Mouse (Mus musculus) lung, postnatal 0 days (tissue): ENCODE data around the gene Myo5a. TPM values are rescaled to one million over a fixed set of nuclear protein-coding genes. Genes with fewer than 3 reads are reported as not detected.
A peak's percentile ranks its signal among the peaks of the same experiment; 100 is the strongest.

Source experiments
- ATAC-seq: fragments of 200-750 bp; cut with Nextera tagmentation; 2 replicates; pipeline ENCODE4 v1.8.0; 2017; ENCODE audit warnings: moderate library complexity
- DNase-seq: peaks from one replicate; pipeline ENCODE4 v3.0.0-alpha.2; 2016; ENCODE audit warnings: low spot score
- H3K27ac ChIP-seq: fragments of 300-500 bp; sonication (generic); 2 replicates; pipeline ENCODE4 v1.5.1; 2014; ENCODE audit warnings: antibody characterized with exemption, mild to moderate bottlenecking, low read length, mixed read lengths
- H3K27me3 ChIP-seq: fragments of 300-500 bp; sonication (generic); replicated peaks from 2 replicates; pipeline ENCODE4 v1.6.1; 2014; ENCODE audit warnings: low read length, mixed read lengths; ENCODE audit not compliant: insufficient read depth
- H3K36me3 ChIP-seq: fragments of 300-500 bp; sonication (generic); 2 replicates; pipeline ENCODE4 v1.6.1; 2014; ENCODE audit warnings: low read length, mixed read lengths; ENCODE audit not compliant: insufficient read depth
- H3K4me1 ChIP-seq: fragments of 300-500 bp; sonication (generic); 2 replicates; pipeline ENCODE4 v1.6.1; 2014; ENCODE audit warnings: antibody characterized with exemption, low read depth, low read length, mixed read lengths; ENCODE audit not compliant: insufficient read depth
- H3K4me2 ChIP-seq: fragments of 300-500 bp; sonication (generic); replicated peaks from 2 replicates; pipeline ENCODE4 v1.6.1; 2014; ENCODE audit warnings: low read depth, mild to moderate bottlenecking, low read length, moderate library complexity, mixed read lengths
- H3K4me3 ChIP-seq: fragments of 300-500 bp; sonication (generic); 2 replicates; pipeline ENCODE4 v1.5.1; 2014; ENCODE audit warnings: low read depth, low read length
- H3K9ac ChIP-seq: fragments of 300-500 bp; sonication (generic); replicated peaks from 2 replicates; pipeline ENCODE4 v1.6.1; 2014; ENCODE audit warnings: low read depth, mild to moderate bottlenecking
- H3K9me3 ChIP-seq: fragments of 300-500 bp; sonication (generic); 2 replicates; pipeline ENCODE4 v1.6.1; 2016; ENCODE audit warnings: low read length, mixed read lengths
- CTCF ChIP-seq: IDR thresholded peaks from 2 replicates; pipeline ENCODE4 v1.5.1; 2016; ENCODE audit warnings: antibody characterized with exemption, mild to moderate bottlenecking
- EP300 ChIP-seq: IDR thresholded peaks from 2 replicates; pipeline ENCODE4 v1.6.1; 2016; ENCODE audit warnings: antibody characterized with exemption, mild to moderate bottlenecking, control low read depth
- WGBS: fragments of 180-500 bp; shearing (Covaris S2); extraction: QIAGEN DNeasy Blood & Tissue Kit; methylation state at CpG from one replicate; pipeline ENCODE4 v1.1.7; 2014; 5-methylcytosine and 5-hydroxymethylcytosine counted together
- polyA plus RNA-seq: library from polyadenylated mRNA; unstranded; fragments of >200 nt; fragmentation: Nextera tagmentation; extraction: Ambion mirVana; gene quantifications from 2 replicates; pipeline ENCODE4 v1.2.1, GENCODE M21; 2015

The Myo5a gene
- polyA plus RNA-seq = 3.2 and 3.6 TPM in 2 replicates

DNA sequence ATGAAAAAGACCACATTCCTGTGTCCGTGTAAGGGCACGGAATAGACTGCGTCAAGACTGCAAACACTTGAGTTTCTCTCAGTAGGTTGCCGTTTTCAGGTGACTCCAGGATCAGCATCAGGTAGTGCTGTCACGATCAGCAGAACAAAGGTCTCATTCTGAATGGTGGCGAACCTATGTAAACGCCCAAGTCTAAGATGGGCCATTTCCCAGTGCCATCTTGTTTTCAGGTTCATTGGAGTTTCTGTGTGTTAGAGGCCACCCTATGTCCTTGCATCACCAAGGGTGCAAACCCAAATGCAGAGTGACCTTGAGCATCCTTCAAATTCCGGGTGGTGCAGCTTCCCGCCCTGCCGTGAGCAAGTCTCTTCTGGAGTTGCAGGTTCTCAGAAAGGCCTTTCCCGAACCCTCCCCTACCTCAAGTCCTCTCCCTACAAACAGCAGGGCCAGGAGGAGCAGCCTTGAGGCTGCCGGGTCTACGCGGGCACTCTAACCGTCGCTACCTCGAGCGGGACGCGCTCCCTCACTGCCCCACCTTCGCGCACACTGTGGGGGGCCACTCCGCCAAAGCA lies at the start of gene Myo5a:
Gene Myo5a, plus strand, starts transcription at position 559 of the 572 bp plus-strand sequence.
- Histone ChIP-seq H3K36me3 (no peaks in the 10 kb centered on the region), H3K9me3 (no peaks in the 10 kb centered on the region), H3K4me1 (peaks cover 4% of the 10 kb centered on the region; the same call in 1 of the 2 replicates), H3K4me3 (peak within 1 kb of the TSS; percentile 72), H3K9ac (peak within 1 kb of the TSS; percentile 41), H3K27ac (peak within 1 kb of the TSS; percentile 20; the same call in 1 of the 2 replicates), H3K4me2 (peak within 1 kb of the TSS; percentile 97), H3K27me3 (no peaks in the 10 kb centered on the region)
- TF ChIP-seq CTCF = no peak
- TF ChIP-seq EP300 = no peak
- ATAC-seq (no peak), DNase-seq (no peak)
- WGBS = 16% methylated on average over 23 of the region's 23 CpGs

DNA sequence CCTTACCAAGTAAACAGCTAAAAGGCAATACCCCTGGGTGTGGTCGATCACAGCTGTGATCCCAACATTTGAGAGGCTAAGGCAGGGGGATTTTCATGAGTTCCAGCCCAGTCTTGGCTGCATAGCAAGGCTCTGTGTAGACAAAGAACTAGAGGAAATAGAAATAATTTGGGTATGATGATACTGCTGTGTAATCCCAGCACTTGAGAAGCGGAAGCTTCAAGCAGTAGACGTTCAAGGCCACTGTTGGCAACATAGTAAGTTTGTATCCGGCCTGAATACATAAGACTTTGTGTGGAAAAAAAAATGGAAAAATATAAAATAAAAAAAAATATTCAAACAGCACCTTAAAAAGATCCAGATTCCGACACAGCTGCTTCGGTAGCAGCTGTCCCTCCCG lies 48.3 kb upstream of the Myo5a start:
- ATAC-seq = no peak
- no peak for TF ChIP-seq CTCF
- TF ChIP-seq EP300 = no peak
- peaks cover 10% of the 10 kb centered on the region for H3K36me3 ChIP-seq
- DNase-seq = no peak
- H3K4me2 ChIP-seq = no peak overlapping the region
- H3K4me3 ChIP-seq = no peak overlapping the region
- no peaks in the 10 kb centered on the region for H3K27me3 ChIP-seq
- WGBS = 80% methylated on average over 7 of the region's 7 CpGs
- no peaks in the 10 kb centered on the region for H3K9me3 ChIP-seq
- H3K9ac ChIP-seq = 0 out of 2 replicates have a peak overlapping the region, but pooled peaks have one; percentile 3
- H3K27ac ChIP-seq = no peak overlapping the region
- H3K4me1 ChIP-seq = no peaks in the 10 kb centered on the region

DNA sequence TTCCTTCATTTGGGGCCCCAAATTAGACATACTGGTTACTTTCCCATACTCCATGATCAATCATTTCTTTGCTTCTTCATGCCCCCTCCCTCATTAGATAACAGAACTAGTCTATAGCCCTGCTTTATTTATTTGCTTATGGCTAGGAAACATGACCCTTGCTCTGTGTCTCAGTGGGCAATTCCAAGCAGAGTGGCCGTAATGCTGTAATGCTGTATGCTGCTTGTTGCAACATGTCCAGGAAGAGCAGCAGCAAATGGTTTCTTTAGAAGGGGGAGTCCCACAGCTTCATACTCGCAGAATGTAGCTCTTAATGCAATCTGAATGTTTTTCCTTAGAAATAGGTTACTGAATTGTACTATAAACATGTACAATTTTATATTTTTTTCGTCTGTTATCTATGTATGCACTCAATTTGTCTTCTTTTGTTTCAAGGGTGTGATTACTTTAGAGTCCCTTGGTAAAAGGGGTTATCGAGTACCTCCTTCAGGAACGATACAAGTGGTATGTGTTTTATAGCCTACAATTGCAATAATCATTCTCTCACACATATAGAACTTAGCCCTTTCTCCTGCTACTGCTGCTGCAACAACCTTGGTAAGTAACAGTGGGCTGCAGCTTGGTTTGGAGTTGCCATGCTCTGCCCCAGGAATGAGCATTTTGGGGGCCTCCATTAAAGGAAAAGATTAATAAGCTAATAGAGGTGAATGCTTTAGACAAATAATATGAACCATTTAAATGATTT lies 47.5 kb upstream of the Myo5a start:
- H3K27ac ChIP-seq = no peak overlapping the region
- no peak for TF ChIP-seq EP300
- TF ChIP-seq CTCF = no peak
- H3K4me1 ChIP-seq = no peaks in the 10 kb centered on the region
- H3K4me2 ChIP-seq = no peak overlapping the region
- no peaks in the 10 kb centered on the region for H3K27me3 ChIP-seq
- WGBS = 59% methylated on average over 5 of the region's 5 CpGs
- H3K4me3 ChIP-seq = no peak overlapping the region
- H3K36me3 ChIP-seq = peaks cover 7% of the 10 kb centered on the region
- no peak overlapping the region for H3K9ac ChIP-seq
- no peaks in the 10 kb centered on the region for H3K9me3 ChIP-seq
- ATAC-seq = no peak
- DNase-seq = no peak

DNA sequence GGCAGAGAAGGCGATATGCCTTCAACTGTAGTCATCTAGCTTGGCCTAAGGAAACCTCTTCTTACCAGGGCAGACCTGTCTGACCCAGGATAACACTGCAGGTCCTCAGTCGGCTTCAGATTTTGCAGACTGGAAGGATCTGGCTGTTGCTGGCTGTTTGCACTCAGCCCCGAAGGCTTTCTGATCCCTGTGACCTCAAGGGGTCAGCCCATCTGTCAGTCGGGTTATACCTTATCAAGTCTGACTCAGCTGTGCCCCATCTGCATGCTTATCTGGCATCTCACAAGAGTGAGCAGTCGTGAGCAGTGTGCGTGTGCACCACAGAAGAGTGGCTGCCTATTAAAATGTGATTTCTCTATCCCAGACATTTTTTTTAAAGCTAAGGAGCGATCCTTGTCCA lies 46.7 kb upstream of the Myo5a start:
- WGBS = 38% methylated on average over 7 of the region's 7 CpGs
- no peak for DNase-seq
- Histone ChIP-seq H3K9ac (no peak overlapping the region), H3K27me3 (no peaks in the 10 kb centered on the region), H3K4me1 (no peaks in the 10 kb centered on the region), H3K27ac (no peak overlapping the region), H3K9me3 (no peaks in the 10 kb centered on the region), H3K4me2 (no peak overlapping the region), H3K36me3 (peaks cover 2% of the 10 kb centered on the region; the same call in 1 of the 2 replicates), H3K4me3 (no peak overlapping the region)
- TF ChIP-seq CTCF (no peak), EP300 (no peak)
- no peak for ATAC-seq

DNA sequence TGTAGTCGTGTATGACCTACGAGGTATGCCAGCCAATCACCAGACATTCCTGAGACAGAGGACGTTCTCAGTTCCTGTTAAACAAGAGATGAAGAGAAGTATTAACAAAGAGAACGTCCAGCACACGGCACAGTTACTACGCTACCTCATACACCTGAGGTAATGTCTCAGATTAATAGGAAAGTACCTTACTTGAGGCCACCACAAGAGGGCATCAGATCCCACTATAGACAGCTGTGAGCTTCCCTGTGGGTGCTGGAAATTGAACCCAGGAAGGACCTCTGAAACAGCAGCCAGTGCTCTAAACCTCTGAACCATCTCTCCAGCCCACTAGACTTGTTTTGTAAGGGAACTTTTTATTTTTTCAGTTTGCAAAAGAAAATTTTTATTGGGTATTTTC lies 45.1 kb upstream of the Myo5a start:
- no peaks in the 10 kb centered on the region for H3K27me3 ChIP-seq
- 61% methylated on average over 6 of the region's 6 CpGs for WGBS

DNA sequence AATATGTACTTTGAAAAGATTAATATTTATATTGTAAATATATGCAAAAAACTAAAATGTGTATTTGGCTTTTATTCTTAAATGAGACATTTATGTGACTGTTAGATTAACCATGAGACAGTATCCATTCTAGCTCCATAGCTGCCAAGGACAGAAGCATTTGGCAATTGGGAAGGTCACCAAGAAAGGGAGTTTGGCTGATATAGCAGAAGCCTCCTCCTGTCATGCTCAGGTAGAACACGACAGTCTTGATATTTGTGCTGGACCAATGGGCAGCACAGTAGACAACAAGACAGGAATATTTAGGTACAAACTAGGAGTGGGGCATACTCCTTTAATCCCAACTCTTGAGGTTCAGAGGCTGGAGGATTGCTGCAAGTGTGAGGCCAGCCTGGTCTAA lies 38.4 kb upstream of the Myo5a start:
- Histone ChIP-seq H3K9me3 (no peaks in the 10 kb centered on the region), H3K36me3 (0 out of 2 replicates have a peak, but pooled peaks cover 4% of the 10 kb centered on the region), H3K4me3 (no peak overlapping the region), H3K4me1 (no peaks in the 10 kb centered on the region), H3K27me3 (no peaks in the 10 kb centered on the region), H3K27ac (no peak overlapping the region), H3K4me2 (no peak overlapping the region), H3K9ac (no peak overlapping the region)
- ATAC-seq = no peak
- TF ChIP-seq CTCF = no peak
- TF ChIP-seq EP300 = no peak
- no peak for DNase-seq
- 88% methylated on average over 1 of the region's 1 CpGs for WGBS

More for the DNA sequence above, 45.1 kb upstream of the Myo5a start:
- H3K27ac ChIP-seq = no peak overlapping the region
- no peak for TF ChIP-seq EP300
- peak; percentile 61 for TF ChIP-seq CTCF
- no peaks in the 10 kb centered on the region for H3K4me1 ChIP-seq
- ATAC-seq = no peak
- no peak overlapping the region for H3K4me3 ChIP-seq
- DNase-seq = peak; percentile 41
- no peak overlapping the region for H3K9ac ChIP-seq
- H3K4me2 ChIP-seq = no peak overlapping the region
- no peaks in the 10 kb centered on the region for H3K9me3 ChIP-seq
- H3K36me3 ChIP-seq = peaks cover 4% of the 10 kb centered on the region; the same call in 1 of the 2 replicates
